Mouse (Mus musculus) heart, postnatal 36 days (tissue): ENCODE data around the gene Cdc42se2. TPM values are rescaled to one million over a fixed set of nuclear protein-coding genes. Genes with fewer than 3 reads are reported as not detected.

ENCODE experiments used
- DNase-seq, 2 experiments: peaks; one replicate each; pipeline ENCODE4 v3.0.0; 2021 to 2022
- intact Hi-C: fragments of 180-260 bp; cut with DNase I; formaldehyde crosslinking; loops from one replicate; pipeline ENCODE4 v1.15.1; 2025
- total RNA-seq, 2 experiments: library from RNA; stranded (reverse); gene quantifications; 2 replicates each; pipeline ENCODE4 v1.2.3; 2021

The Cdc42se2 gene
- total RNA-seq, 2 experiments from 2014 or later, result 24.8 to 26.8 TPM

- intact Hi-C loops, result no loop called here
- no peak for DNase-seq
Observed at GRCm38 (mm10) chr11:54764026-54764425, 23.4 kb downstream of the Cdc42se2 start.

- intact Hi-C loops, result loop anchor here (2.0 kb wide), 1 partner anchor 16 kb away; no protein-coding TSS in a partner anchor
- DNase-seq, result no peak
Observed at GRCm38 (mm10) chr11:54762735-54763134, 24.7 kb downstream of the Cdc42se2 start.

- intact Hi-C loops, result no loop called here
- peak; percentile 40 to 41 for DNase-seq
Observed at GRCm38 (mm10) chr11:54757993-54758392, 29.5 kb downstream of the Cdc42se2 start.

- DNase-seq, result no peak
- intact Hi-C loops, result no loop called here
Observed at GRCm38 (mm10) chr11:54755148-54755664, 32.3 kb downstream of the Cdc42se2 start.

GRCm38 (mm10) chr11:54754301-54755147, 33.0 kb downstream of the Cdc42se2 start:
- DNase-seq, result no peak
- intact Hi-C loops, result no loop called here

GRCm38 (mm10) chr11:54751502-54751901, 36.0 kb downstream of the Cdc42se2 start:
- intact Hi-C loops, result no loop called here
- DNase-seq, result peak in 1 of 2 experiments; percentile 39

GRCm38 (mm10) chr11:54748891-54749290, 38.6 kb downstream of the Cdc42se2 start:
- intact Hi-C loops, result no loop called here
- DNase-seq, result no peak

- intact Hi-C loops, result no loop called here
- no peak for DNase-seq
Observed at GRCm38 (mm10) chr11:54744231-54744630, 43.2 kb downstream of the Cdc42se2 start.

- intact Hi-C loops, result no loop called here
- no peak for DNase-seq
Observed at GRCm38 (mm10) chr11:54741330-54741729, 46.1 kb downstream of the Cdc42se2 start.

GRCm38 (mm10) chr11:54739012-54739750, 48.3 kb downstream of the Cdc42se2 start:
- intact Hi-C loops, result no loop called here
- no peak for DNase-seq

GRCm38 (mm10) chr11:54736903-54737302, 50.6 kb downstream of the Cdc42se2 start:
- no peak for DNase-seq

GRCm38 (mm10) chr11:54735114-54735513, 52.4 kb downstream of the Cdc42se2 start:
- intact Hi-C loops, result no loop called here
- DNase-seq, result no peak

More at GRCm38 (mm10) chr11:54736903-54737302, 50.6 kb downstream of the Cdc42se2 start:
- intact Hi-C loops, result no loop called here

- intact Hi-C loops, result no loop called here
Observed at GRCm38 (mm10) chr11:54733546-54733945, 53.9 kb downstream of the Cdc42se2 start.

GRCm38 (mm10) chr11:54731367-54731766, 56.1 kb downstream of the Cdc42se2 start:
- no peak for DNase-seq
- intact Hi-C loops, result no loop called here

More at GRCm38 (mm10) chr11:54733546-54733945, 53.9 kb downstream of the Cdc42se2 start:
- DNase-seq, result no peak

GRCm38 (mm10) chr11:54730931-54731330, 56.5 kb downstream of the Cdc42se2 start:
- DNase-seq, result no peak
- intact Hi-C loops, result no loop called here

- intact Hi-C loops, result no loop called here
- no peak for DNase-seq
Observed at GRCm38 (mm10) chr11:54729311-54729710, 58.2 kb downstream of the Cdc42se2 start.

GRCm38 (mm10) chr11:54728371-54728770, 59.1 kb downstream of the Cdc42se2 start:
- DNase-seq, result no peak
- intact Hi-C loops, result no loop called here

GRCm38 (mm10) chr11:54727327-54727901, 60.1 kb downstream of the Cdc42se2 start:
- intact Hi-C loops, result no loop called here
- peak; percentile 31 to 35 for DNase-seq

- DNase-seq, result no peak
- intact Hi-C loops, result no loop called here
Observed at GRCm38 (mm10) chr11:54726571-54727062, 60.9 kb downstream of the Cdc42se2 start.

- no peak for DNase-seq
- intact Hi-C loops, result no loop called here
Observed at GRCm38 (mm10) chr11:54724353-54725034, 63.0 kb downstream of the Cdc42se2 start.
